Mouse (Mus musculus): ENCODE results near the gene Fam222b. TPM values are rescaled to one million over a fixed set of nuclear protein-coding genes. Genes with fewer than 3 reads are reported as not detected.
"Not testable (repeated sequence)": the region's sequence is repeated elsewhere in the genome, so short reads cannot be mapped to it uniquely, and the experiment has no call there.

Fam222b gene
- total RNA-seq, 4 experiments from 2014 or later, result 5.6 to 7.8 (median 7.3) TPM

- peak; percentile 92 to 93 for DNase-seq (ENCODE audit: low spot score in 2 of 2)
These were observed 83.7 kb downstream of the Fam222b start for GRCm38 (mm10) chr11:78177903-78178858.

GRCm38 (mm10) chr11:78178859-78179437 lies 84.5 kb downstream of the Fam222b start:
- DNase-seq (ENCODE audit: low spot score in 2 of 2), result no peak

- DNase-seq (ENCODE audit: low spot score in 2 of 2), result no peak
These were observed 85.1 kb downstream of the Fam222b start for GRCm38 (mm10) chr11:78179438-78179999.

GRCm38 (mm10) chr11:78180081-78180761 lies 85.8 kb downstream of the Fam222b start:
- no peak for DNase-seq (ENCODE audit: low spot score in 2 of 2)

GRCm38 (mm10) chr11:78181830-78182357 lies 87.4 kb downstream of the Fam222b start:
- no peak for DNase-seq (ENCODE audit: low spot score in 2 of 2)

GRCm38 (mm10) chr11:78182450-78182849 lies 88.0 kb downstream of the Fam222b start:
- DNase-seq (ENCODE audit: low spot score in 2 of 2), result no peak

GRCm38 (mm10) chr11:78182961-78183844 lies 88.7 kb downstream of the Fam222b start, which contains the start of gene Rpl23a:
Gene Rpl23a (minus strand): TSS chr11:78183584.
- DNase-seq (ENCODE audit: low spot score in 2 of 2), result peak; percentile 69 to 77

- no peak for DNase-seq (ENCODE audit: low spot score in 2 of 2)
These were observed 89.5 kb downstream of the Fam222b start for GRCm38 (mm10) chr11:78183884-78184514.

GRCm38 (mm10) chr11:78184702-78185101 lies 90.2 kb downstream of the Fam222b start:
- DNase-seq (ENCODE audit: low spot score in 2 of 2), result not testable (repeated sequence)

- peak in 1 of 2 experiments; percentile 43 for DNase-seq (ENCODE audit: low spot score in 2 of 2)
These were observed 94.1 kb downstream of the Fam222b start, which contains the start of gene Rab34 for GRCm38 (mm10) chr11:78188331-78189233. Gene Rab34 (plus strand): TSS chr11:78188430.

GRCm38 (mm10) chr11:78189234-78190040 lies 95.0 kb downstream of the Fam222b start:
- peak; percentile 24 to 32 for DNase-seq (ENCODE audit: low spot score in 2 of 2)

GRCm38 (mm10) chr11:78190041-78190440 lies 95.6 kb downstream of the Fam222b start:
- DNase-seq (ENCODE audit: low spot score in 2 of 2), result no peak

GRCm38 (mm10) chr11:78193113-78193512 lies 98.7 kb downstream of the Fam222b start, which contains the start of gene Proca1:
Gene Proca1 (plus strand): TSS chr11:78193392.
- no peak for DNase-seq (ENCODE audit: low spot score in 2 of 2)

GRCm38 (mm10) chr11:78194411-78195100 lies 100.1 kb downstream of the Fam222b start:
- peak; percentile 68 to 73 for DNase-seq (ENCODE audit: low spot score in 2 of 2)

GRCm38 (mm10) chr11:78195101-78195863 lies 100.8 kb downstream of the Fam222b start:
- no peak for DNase-seq (ENCODE audit: low spot score in 2 of 2)

GRCm38 (mm10) chr11:78202372-78202771 lies 107.9 kb downstream of the Fam222b start:
- no peak for DNase-seq (ENCODE audit: low spot score in 2 of 2)

Measured in gastrocnemius, adult 8-10 months (tissue).